Mouse (Mus musculus): ENCODE results near the gene Dse.
"Not testable (repeated sequence)": the region's sequence is repeated elsewhere in the genome, so short reads cannot be mapped to it uniquely, and the experiment has no call there.

Dse gene

DNA sequence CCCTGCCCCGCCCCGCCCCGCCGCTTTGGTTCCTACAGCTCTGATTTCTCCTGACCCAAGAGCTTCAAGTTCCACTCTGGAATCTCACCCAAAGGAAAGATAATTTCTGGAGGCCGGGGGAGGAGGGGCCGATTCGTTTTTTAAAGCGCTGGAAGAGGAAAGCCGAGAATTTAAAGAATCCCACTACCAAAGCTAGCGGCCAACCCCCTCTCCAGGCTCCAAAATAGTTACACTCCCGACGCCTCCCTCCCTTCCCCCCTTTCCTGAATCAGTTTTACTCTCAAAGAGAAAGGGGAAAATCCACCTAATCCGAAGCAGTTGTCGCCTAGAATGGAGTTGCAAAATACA lies at the start of gene Dse:
Dse (minus strand) TSS at position 213 of the 348 bp plus-strand sequence.
- peak; percentile 22 for ATAC-seq (ENCODE audit: low TSS enrichment)

DNA sequence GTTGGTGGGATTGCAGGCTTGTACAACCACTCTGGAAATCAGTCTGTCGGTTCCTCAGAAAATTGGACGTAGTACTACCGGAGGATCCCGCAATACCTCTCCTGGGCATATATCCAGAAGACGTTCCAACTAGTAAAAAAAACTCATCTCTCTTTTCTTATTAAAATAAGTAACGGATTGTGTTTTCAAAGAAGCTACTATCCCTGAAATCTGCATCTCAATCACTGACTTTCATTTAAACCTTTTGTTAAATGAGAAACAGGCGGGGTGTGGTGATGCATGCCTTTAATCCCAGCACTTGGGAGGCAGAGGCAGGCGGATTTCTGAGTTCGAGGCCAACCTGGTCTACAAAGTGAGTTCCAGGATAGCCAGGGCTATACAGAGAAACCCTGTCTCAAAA lies 45.3 kb upstream of the Dse start:
- ATAC-seq (ENCODE audit: low TSS enrichment): not testable (repeated sequence)

DNA sequence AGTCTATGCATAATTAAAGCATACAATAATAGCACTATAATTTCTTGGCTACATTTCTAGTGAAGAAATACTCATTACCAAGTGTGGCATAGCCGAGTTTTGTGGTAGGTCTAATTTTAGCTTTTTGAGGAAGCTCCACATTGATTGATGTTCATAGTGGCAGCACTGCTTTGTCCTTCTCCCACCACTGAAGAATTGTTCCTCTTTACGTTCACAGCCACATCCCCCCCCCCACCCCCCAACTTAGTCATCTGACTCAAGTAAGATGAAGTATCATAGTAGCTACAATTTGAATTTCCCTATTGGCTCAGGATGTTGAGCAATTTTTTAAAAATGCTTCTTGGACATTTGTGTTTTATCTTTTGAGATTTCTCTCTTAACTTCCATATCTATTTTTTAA lies 42.1 kb upstream of the Dse start:
- no peak for ATAC-seq (ENCODE audit: low TSS enrichment)

DNA sequence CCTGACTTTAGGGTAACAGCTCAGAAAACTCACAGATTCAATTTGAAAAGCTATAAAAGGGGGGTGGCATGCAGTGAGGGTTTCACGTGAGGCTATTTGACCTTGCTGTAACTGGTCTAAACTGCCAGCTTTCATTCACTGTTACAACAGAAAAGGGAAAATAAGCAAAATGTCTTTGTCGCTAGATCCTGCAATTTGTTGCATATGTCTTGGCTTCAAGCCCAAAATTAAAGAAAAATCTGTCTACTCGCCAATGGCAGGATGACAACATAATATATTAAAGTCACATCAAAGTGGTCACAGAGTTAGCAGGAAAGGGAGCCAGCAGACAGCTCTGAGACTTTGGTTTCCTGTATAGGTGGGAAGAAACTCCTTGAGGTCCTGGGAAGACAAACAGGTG lies 40.2 kb upstream of the Dse start:
- no peak for ATAC-seq (ENCODE audit: low TSS enrichment)

DNA sequence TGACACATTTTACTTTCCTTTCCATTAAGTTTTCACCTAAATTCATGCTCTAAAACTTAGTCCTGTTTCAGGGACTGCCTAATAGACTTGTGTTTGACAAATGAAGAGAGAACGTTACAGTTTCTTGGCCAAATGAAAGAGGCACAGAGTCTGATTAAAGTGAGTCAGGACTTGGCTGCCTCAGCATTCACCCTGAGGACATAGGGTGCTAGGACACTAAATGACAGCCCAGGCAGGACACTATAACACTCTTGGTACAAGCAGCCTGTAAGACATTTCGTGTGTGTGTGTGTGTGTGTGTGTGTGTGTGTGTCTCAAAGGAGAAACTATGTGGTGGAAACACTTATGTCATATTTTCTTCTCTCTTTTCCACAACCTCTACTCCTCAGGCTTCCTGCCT lies 38.6 kb upstream of the Dse start:
- no peak for ATAC-seq (ENCODE audit: low TSS enrichment)

DNA sequence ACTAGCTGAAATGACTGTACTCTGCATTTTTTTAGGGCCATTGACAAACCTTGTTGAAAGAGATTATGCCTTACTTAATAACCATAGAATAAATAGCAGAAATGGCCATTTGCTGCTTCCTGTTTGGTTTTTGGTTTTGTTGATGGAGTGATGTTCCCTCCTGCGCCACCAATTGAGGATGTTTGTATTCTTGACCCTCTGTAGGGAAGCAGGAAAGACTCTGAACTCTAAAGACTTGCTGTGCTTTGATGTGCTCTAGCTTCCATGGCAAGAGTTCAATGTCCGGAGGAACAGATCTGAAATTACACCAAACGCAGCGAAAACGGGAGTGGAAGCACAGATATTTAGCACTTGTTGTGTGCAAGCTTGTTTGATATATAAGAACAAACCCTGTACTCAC lies 37.2 kb upstream of the Dse start:
- no peak for ATAC-seq (ENCODE audit: low TSS enrichment)

DNA sequence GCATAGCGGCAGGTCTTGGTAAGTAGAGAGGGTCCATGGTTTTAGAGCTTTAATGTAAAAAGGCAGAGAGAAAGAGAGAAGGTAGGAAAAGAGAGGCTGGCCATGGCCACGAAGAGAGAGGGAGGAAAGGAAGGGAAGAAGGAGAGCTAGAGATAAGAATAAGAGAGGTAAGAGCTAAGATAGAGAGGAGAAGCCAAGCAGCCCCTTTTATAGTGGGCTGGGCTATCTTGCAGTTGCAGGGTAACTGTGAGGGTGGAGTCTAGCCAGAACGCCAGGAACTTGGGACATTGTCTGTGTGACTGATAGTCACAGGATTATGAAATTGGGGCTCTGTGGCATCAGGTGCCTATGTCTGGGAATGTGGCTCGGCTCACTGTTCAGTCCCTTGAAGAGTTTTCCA lies 31.0 kb upstream of the Dse start:
- no peak for ATAC-seq (ENCODE audit: low TSS enrichment)

DNA sequence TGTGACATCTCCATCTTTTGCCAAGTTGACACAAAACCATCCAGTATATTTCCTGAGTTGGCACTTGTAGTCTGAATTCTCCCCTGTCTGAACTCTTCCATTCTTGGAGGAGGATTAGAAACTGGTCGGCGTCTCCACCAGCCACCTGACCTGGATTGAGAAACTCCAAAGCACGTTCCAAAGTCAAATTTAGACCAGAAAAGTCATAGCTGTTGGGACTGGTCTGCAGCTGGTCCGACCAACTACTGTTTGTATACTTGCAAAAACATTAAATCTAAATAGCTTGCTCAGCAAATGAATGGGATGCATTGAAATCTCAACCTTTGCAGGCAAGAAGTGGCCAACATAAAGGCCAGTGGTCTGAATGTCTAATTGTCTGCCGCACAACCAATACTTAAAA lies 29.1 kb upstream of the Dse start:
- ATAC-seq (ENCODE audit: low TSS enrichment): no peak

DNA sequence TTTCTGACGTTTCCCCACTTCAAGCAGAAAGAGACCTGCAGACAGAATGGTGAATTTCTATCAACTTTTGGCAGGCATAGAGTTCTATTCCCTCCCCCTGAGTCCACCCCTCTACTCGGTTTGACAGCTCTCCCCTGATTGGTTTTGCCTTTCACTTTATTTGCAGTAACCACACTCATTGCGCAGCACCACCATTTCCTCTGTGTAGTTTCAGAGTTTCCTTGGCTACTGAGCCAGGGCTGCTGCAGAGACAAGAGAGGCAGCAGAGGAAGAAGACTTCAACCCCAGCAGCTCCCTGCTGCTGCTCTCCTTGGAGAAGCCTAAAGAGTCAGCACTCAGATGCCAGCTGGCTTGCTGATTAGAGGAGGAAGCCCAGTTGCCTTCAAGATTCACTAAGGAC lies 27.9 kb upstream of the Dse start:
- peak; percentile 67 for ATAC-seq (ENCODE audit: low TSS enrichment)

DNA sequence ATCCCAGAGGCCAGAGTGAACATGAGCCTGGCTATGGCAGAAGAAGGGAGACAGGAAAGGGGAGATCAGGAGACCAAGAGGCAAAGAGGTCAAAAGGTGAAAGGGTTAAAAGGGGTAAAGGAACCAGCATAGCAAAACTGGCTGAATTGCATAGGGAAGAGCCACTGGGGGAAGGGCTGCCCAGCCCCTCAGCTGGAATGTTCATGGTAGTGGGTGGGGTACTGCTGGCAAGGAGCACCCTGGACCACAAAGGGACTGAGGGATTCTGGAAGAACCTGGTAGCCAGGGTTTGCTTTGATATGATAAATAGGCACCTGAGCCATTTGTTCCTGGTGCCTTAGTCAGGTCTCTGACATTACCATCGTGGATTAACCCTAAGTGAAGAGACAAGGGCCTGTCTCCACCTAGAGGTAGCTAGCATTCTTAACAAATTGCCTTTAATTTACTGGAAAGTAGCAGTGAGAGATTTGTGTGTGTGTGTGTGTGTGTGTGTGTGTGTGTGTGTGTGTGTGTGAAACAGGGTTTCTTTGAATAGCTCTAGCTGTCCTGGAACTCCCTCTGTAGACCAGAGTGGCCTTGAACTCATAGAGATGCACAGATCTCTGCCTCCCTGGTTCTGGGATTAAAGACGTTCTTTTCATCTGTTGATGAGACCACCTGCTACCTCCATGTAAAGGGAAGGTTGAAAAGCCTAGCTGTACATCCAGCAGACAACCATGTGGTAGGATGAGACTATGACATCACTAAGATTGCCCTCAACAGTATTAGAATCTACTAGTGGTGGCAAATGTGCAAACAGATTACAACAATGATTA lies 26.6 kb upstream of the Dse start:
- peak; percentile 31; the same call in 1 of the 2 replicates for ATAC-seq (ENCODE audit: low TSS enrichment)

DNA sequence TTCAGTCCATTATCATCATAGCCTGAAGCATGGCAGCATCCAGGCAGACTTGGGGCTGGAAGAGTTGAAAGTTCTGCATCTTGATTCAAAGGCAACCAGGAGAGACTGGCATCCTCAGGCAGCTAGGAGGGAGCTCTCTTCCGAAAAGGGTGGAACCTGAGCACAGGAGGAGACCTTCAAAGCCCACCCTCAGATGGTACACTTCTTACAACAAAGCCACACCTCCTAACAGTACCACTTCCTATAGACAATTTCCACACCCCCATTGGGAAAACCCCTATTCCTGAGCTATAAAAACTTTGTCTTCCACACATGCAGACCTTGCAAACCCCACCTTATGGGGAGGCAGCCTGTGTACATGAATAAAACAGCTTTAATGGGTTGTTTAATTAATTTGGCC lies 25.9 kb upstream of the Dse start:
- no peak for ATAC-seq (ENCODE audit: low TSS enrichment)

DNA sequence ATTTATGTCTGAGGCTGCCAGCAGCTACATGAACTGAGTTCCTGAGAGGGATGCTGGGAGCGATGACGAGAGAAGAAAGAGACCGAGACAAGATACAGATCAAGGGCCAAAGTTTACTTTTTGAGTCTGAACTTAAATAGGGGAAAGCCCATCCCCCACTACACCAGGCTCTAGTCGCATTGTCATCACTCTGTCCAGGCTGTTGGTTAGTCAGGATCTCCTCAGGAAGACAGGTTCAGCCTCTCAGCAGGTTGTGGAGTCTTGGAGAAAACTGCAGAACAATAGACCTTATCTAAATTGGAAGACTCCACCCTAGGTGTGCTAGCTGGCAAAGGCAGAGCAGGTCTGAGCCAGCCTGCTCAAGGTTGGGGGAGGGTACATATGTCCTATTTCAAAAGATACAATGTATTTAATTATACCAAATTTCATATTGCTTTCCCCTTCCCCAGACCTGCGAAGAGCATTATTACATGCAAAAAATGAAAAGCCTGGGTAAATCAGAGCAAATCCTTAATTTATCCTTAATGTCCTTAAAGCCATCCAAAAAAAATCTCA lies 22.7 kb upstream of the Dse start:
- no peak for ATAC-seq (ENCODE audit: low TSS enrichment)

DNA sequence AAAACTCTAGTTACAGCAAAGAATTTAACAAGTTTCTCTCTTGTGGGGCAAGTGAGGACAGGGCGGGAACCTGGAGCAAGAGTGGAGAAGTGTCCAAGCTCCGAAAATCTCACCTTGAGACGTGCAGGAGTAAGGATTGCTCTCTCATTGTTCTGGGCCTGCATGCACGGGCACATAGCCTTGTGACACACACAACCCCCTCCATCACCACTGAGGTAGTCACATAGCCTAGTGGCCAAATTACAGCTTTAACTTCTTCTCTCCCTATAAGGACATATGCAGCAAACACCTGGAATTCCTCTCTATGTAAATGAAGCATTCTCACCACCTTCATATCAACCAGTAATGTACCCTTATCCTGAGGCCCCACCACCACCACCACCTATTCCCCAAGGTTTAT lies 22.0 kb upstream of the Dse start:
- ATAC-seq (ENCODE audit: low TSS enrichment): no peak

DNA sequence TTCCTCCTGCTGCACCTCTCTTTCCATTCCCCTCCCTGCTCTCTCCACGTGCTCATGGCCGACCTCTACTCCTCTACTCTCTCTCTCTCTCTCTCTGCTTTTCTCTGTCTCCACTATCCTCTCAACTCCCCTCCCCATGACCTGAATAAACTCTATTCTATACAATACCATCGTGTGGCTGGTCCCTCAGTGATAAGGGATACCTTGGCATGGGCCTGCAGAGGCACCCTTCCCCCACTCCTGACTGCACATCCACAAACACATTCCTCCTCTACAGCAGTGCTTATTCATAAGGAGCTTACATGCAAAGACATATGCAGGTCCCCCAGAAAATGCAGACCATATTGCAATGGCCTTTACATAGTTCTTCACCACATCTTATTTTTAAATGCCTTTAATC lies 16.1 kb upstream of the Dse start:
- ATAC-seq (ENCODE audit: low TSS enrichment): no peak

DNA sequence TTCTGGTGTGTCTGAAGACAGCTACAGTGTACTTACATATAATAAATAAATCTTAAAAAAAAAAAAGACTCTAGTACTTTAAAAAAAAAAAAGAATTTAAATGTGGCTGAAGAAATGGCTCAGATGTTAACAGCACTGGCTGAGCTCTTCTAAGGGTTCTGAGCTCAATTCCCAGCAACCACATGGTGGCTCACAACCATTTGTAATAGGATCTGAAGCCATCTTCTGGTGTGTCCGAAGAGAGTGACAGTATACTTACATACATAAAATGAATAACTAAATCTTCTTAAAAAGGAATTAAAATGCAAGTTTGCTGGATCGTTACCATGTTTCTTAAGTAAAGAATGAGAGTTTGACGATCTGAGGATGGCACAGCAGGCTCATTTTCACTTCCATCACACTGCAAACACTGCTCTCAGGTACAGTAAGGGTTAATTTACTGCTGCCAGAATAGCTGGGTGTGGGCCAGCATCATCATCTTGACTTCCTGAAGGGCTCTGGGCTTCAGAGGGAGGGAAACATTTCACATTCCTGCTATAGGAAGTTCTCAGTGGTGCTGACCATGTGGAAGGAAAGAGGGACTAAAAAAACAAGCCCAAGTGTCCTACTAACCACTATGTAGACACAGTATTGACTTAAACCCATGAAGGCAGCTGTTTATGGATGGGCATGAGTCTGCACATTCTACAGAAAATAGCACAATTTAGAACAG lies 14.6 kb upstream of the Dse start:
- ATAC-seq (ENCODE audit: low TSS enrichment): no peak

DNA sequence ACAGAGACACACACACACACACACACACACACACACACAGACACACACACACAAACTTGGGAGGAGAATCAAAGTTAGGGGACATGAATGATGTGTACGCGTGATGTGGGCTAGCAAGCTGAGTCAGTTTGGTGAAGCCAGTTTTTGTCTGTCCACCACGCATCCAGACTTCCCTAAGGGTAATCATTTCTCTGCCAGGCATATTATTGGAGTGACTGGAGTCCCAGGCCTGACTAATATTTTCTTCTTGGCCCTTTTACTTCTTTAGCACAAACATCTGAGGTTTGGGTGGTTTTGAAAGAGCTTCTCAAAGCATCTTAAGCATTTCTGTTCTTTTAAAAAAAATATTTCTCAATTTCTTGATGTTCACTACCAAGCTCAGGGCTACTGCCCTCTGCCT lies 10.7 kb upstream of the Dse start:
- no peak for ATAC-seq (ENCODE audit: low TSS enrichment)

DNA sequence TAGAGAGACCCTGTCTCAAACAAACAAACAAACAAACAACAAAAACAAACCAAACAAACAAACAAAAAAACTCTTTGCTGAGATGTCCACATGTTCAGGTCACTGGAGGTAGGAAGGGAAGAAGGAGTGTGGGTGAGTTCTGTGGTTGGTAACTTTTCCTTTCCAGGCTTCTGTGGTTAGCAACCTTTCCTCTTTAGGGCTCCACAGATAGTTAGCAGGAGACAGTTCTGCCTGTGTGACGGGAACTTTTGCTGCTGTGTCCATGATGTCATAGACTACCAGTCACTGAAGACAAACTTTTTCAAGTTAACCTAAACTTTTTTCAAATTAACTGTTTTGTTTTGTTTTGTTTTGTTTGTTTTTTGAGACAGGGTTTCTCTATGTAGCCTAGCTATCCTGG lies 8.2 kb upstream of the Dse start:
- no peak for ATAC-seq (ENCODE audit: low TSS enrichment)

DNA sequence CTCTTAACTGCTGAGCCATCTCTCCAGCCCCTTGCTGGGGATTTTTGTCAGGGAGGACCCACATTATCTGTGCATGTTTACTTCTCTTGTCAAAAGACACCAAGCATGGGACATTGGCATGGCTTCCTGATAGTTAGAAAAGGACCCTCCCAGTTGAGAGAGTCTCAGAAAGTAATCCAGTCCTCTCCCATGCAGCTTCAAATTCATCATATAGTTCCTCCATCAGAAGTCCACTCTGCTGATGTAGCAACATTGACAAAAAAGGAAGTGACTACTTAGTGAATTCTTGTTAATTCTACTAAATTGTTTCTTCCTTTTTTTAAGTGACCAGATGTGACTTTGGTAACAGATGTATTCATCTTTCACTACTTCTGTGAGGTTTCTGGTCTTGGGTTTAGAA lies 2.4 kb upstream of the Dse start:
- ATAC-seq (ENCODE audit: low TSS enrichment): no peak

DNA sequence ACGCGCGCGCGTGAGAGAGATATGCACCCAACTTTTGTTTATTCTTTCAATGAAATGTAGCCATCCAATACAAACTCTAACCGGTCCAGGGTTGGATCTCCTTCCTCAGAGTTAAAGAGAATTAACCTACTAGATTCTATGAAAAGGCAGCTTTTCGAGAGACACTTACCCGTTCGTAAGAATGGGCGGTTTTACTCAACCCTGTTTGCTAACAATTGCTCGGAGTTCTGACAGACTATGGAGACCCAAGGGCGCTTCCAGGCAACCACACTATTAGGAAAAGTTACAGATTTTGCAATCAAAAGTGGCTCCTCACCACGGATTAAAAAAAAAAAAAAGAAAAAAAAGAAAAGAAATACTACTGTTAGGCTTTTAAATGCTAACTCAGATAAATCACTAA lies 516 bp upstream of the Dse start:
- ATAC-seq (ENCODE audit: low TSS enrichment): no peak

DNA sequence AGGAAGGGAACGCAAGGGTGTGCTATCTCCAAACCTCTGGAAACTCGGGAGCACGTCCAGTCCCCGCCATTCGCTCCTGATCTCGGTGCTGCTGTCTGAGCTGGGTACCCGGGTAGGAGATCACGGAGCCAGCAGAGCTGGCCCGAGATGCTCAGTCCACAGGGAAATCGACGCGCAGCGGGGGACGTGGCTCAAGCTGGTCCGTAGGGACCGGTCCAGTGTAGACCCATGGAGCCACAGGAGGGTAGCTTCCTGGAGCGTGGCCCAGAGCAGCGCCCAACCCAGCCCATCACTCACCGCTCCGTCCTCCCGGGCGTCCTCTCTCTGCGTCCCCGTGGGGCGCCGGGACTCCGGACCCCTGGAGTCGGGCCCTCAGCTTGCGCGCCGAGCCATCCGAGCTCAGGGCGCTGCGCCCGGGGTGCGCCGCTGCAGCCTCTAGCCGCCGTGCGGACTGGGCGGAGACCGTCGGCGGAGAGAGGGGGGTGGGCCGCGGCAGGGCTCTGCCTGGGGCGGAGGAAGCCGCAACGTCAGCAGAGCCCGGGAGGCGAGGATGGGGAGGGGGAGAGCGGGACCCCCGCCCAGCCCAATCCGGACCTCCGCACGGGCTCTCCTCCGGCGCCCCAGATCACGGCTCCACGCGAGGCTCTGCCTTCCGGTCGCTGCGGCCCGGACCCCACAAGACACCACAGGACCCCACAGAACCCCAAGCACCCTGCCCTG lies 572 bp downstream of the Dse start:
- peak; percentile 90 for ATAC-seq (ENCODE audit: low TSS enrichment)

DNA sequence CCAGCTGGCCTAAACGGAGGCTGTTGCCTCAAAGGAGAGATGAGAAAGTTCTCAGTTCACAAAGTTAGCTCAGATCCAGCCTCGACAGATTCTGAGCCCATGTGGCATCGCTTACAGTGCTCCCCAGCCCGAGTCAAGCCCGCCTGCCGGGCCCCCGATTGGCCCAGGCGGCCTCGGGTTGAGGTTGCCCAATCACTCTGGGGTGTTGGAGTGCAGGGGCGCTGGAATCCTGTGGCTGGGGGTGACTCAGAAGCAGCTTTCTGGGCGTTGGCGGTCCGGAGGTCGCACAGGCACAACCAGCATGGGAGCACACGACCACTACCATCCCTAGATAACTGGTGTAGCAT lies 1.1 kb downstream of the Dse start:
- peak; percentile 64 for ATAC-seq (ENCODE audit: low TSS enrichment)

DNA sequence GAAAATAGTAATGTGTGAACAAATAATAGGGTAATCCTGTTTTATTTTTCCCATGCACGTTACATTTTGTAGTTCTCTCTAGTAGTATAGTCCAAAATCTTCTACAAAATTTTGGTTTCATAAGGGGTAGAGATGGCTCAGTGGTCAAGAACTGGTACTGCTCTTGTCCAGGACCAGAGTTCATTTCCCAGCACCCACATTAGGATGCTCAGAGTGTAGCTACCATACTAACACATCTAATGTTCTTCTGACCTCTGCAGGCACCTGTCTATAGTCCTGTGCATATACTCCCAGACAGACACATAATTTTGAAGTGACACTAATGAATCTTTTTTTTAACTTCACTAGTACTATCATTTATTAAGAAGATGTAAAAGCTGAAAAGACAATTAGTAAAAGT lies 1.7 kb downstream of the Dse start:
- no peak for ATAC-seq (ENCODE audit: low TSS enrichment)

DNA sequence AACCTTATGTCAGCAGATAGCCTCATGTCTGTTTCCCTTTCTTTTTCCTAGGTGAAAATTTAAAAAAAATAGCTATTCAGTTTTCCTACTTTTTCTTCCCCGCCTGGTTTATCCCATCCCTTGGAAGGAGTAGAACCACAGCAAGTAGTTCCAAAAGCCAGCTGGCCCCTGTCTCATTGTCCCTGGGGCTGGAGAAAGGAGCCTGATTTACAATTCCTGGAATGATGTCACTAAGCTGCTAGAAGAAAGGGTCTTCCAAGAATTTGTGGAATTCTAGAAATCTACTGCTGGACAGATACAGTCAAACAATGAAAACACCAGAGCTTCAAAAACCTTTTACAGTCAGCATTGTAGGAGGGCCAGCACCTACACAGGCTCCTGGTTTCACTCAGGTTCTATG lies 6.8 kb downstream of the Dse start:
- no peak for ATAC-seq (ENCODE audit: low TSS enrichment)

All from frontal cortex, adult (tissue).